Mouse (Mus musculus) liver, adult 2 months (tissue): ENCODE data around the gene Mblac2.

Source experiments
- CTCF ChIP-seq: fragments of 200-500 bp; IDR thresholded peaks from 2 replicates; pipeline ENCODE4 v1.5.1; 2011; ENCODE audit warnings: low read depth, low read length, control low read depth
- POLR2A ChIP-seq: fragments of 200-500 bp; IDR thresholded peaks from 2 replicates; pipeline ENCODE4 v1.6.1; 2011; ENCODE audit warnings: low read length, control low read depth; ENCODE audit not compliant: insufficient read depth; ENCODE audit errors: extremely low read depth

- no peak for TF ChIP-seq CTCF
- TF ChIP-seq POLR2A, result no peak
Observed at GRCm38 (mm10) chr13:81791861-81792260, 80.7 kb downstream of the Mblac2 start.
